Mouse (Mus musculus) heart, postnatal 36 days (tissue): ENCODE results near the gene Usp4. TPM values are rescaled to one million over a fixed set of nuclear protein-coding genes. Genes with fewer than 3 reads are reported as not detected.

Experiments used
- DNase-seq, 2 experiments: peaks; one replicate each; pipeline ENCODE4 v3.0.0; 2021 to 2022
- intact Hi-C: fragments of 180-260 bp; cut with DNase I; formaldehyde crosslinking; loops from one replicate; pipeline ENCODE4 v1.15.1; 2025
- total RNA-seq, 2 experiments: library from RNA; stranded (reverse); gene quantifications; 2 replicates each; pipeline ENCODE4 v1.2.3; 2021

Usp4 gene
- total RNA-seq, 2 experiments from 2014 or later: 69.7 to 74.8 TPM

DNA sequence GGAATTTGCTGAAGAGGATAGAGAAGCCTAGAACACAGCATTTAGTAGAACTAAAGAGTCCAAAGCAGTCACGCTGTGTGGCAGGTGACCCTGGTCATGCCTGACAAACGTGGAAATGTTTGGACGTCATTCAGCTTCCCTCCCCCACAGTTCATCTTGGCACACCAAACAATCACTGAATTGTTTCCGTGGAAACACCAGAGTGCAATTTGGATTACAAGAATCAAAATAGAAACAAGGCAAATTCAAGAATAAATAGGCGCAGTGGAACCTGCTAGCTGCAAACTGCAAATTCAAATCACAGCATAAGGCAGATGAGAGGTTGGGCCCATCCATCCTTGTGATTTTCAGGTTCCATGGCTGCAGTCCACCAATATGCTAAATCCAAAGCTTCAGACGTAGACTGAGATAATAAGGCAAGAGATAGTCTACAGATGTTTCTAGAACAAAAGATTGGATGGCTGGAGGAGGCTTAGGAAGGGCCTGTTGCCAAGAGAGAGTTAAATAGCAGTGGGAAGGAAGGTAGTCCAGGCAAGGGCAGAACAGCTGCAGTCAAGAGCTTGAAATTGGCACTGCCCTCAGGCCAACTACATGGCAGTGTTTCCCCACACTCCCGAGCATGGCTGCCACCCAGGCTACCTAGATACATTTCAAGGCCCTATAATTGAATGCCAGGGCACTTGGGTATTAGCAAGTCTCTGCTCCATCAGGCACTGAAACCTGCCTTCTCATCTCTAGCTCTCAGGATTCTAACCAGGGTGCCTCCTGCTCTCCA, 53.7 kb downstream of the Usp4 start:
- DNase-seq: peak; percentile 34 to 37
- intact Hi-C loops: no loop called here

DNA sequence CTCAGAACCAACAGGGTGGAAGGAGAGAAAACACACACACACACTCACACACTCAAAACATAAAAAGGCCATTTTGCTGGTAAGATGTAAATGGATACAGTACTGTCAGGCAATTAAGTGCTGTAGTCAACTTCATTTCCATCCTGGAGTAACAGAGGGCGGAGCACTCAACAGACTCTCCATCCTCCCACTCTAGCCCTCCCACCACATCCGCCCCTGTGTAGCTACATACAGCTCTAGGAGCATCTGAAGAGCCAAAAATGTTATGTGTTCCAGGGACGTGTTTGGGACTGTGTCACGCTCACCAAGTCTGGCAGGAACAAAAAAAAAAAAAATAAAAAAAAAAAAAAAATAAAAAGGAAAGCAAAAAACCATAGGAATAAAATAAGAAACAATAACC, 55.4 kb downstream of the Usp4 start:
- intact Hi-C loops: no loop called here
- no peak for DNase-seq

GRCm38 (mm10) chr9:108404451-108404850, 56.8 kb downstream of the Usp4 start:
- intact Hi-C loops: no loop called here

DNA sequence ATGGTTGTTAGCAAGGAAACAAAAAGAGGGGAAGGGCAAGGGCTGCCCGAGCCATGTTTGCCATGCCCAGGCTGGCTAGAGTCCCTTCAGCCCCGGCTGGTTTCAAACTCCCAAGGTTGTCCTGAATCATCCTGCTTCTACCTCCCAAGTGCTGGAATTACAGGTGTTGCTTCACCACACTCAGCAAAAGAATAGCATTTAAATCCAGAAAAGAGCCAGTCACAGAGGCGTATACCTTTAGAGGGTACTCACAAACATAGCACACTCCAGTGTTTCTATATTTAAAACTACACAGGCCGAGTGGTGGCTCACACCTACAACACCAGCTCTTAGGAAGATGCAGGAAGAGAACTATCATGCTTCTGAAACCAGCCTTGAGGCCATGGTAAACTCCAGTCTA, 61.9 kb downstream of the Usp4 start:
- intact Hi-C loops: no loop called here
- DNase-seq: no peak

More at GRCm38 (mm10) chr9:108404451-108404850, 56.8 kb downstream of the Usp4 start:
- DNase-seq: no peak

- intact Hi-C loops: no loop called here
- DNase-seq: no peak
Observed at GRCm38 (mm10) chr9:108411381-108411942, 63.8 kb downstream of the Usp4 start.

DNA sequence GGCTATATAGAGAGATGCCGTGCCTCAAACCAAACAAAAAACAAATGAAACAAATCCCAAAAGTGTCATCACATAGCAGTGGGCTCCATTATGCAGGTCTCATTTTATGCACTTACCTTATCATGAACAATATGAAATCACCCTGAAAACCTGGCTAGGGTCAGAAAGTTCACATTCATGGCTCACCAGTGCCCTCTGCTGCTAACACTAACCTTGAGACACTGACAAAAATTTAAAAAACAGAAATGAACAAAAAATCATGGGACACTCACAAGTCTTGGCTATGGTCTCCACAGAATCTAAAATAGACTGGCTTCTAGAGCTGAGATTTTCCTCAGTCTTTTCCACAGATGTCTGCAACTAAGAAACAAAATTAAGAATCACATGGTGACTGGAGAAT, 64.6 kb downstream of the Usp4 start:
- DNase-seq: peak in 1 of 2 experiments; percentile 26
- intact Hi-C loops: no loop called here

DNA sequence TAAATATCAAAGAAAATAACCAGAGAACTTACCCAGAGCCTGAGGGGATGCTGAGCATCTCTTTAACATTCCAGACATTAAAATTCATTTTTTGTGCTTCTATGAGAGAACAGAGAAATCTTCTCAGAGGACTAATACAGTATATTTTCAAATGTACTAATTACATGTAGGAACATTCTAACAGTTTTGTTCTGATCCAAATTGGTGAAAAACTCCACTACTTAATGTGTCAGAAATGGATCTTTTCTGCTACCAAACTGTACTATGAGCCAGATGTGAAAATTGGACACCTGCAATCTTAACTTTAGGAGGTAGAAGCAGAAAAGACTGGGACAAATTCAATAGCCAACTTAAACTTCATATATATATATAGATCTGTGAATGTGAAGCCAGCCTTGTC, 80.7 kb downstream of the Usp4 start, which contains the start of gene Ccdc36:
Gene Ccdc36, minus strand, starts transcription at position 101 of the 400 bp plus-strand sequence.
- intact Hi-C loops: no loop called here
- DNase-seq: no peak

- no peak for DNase-seq
- intact Hi-C loops: loop anchor here (1.0 kb wide), 1 partner anchor 41 kb away; no protein-coding TSS in a partner anchor
Observed at GRCm38 (mm10) chr9:108431431-108432067, 83.9 kb downstream of the Usp4 start.

DNA sequence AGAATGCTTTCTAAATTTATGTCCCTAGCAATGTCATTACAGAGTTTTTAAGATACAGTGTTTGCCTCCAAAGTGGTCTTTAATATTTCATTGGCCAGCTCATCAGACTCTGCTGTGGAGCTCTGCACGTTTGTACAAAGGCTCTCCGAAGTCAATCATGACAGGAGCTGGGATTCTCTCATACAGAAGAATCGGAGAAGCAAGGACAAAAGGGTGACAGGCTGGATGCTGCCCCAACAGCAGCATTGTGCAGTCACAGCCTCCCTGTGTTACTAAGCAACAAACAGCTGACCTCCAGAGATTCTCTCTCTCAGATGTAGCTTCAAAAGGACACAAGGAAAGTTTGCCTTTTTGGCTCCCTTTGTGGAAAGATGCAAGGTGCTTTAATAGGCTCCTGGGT, 88.5 kb downstream of the Usp4 start, which contains the start of gene BC048562:
Gene BC048562, plus strand, starts transcription at position 301 of the 400 bp plus-strand sequence.
- intact Hi-C loops: no loop called here

DNA sequence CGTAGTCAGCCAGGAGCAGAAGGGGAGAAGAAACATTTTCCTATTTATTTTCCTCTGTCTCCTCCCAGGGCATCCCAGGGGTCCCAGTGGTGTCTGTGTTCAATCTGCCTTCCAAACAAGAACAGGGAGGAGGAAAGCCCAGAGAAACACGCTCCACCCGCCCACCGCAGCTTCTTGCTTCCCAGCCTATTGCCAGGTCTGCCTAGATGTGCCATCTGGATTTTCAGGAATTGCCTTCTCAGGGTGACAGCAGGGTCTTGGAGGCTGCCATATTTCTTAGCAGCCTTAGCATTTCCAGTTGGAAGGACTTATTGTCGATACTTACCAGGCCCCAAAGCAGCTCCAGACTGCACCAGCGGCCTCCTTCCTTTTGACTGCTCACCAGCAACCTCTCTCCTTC, 91.5 kb downstream of the Usp4 start:
- DNase-seq: no peak

More for the DNA sequence above, 88.5 kb downstream of the Usp4 start, which contains the start of gene BC048562:
- DNase-seq: no peak

DNA sequence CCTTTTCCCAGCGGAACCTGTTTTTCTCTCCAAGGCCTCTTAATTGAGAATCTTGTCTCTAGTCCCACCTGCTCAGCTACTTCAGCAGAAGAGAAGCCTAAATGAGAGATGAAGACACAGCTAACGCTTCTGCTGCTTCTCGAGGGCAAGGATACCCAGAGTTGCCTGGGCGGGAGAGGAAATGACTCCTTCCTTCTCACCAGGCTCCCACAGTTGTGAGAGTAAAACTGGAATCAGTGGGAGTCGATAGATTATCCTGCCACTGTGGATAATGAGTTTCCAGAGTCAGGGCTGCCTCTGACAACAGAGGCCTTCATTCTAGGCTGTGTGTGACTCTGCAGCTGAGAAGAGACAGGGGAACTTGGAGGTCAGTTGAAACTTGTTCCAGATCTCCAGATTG, 92.8 kb downstream of the Usp4 start:
- no peak for DNase-seq
- intact Hi-C loops: no loop called here

More for the DNA sequence above, 91.5 kb downstream of the Usp4 start:
- intact Hi-C loops: no loop called here

- DNase-seq: no peak
- intact Hi-C loops: no loop called here
Observed at GRCm38 (mm10) chr9:108441236-108441919, 93.7 kb downstream of the Usp4 start.

Other genes with a start within 250 kb of the Usp4 start
- gene Bsn, start 157.5 kb upstream of the Usp4 start, total RNA-seq: under 1 TPM in 1 of 2 experiments, not detected in 1; 0.03 TPM
- gene Dag1, start 83.9 kb upstream of the Usp4 start, total RNA-seq: 100 to 1,000 TPM; 320 to 353 TPM
- 10 to 100 TPM; 21.3 to 21.5 TPM for gene Nicn1, start 57.4 kb upstream of the Usp4 start, total RNA-seq
- gene Amt, start 51.0 kb upstream of the Usp4 start, total RNA-seq: 1 to 10 TPM; 4.0 to 5.2 TPM
- 100 to 1,000 TPM; 237 to 241 TPM for gene Rhoa, start 41.7 kb upstream of the Usp4 start, total RNA-seq
- 10 to 100 TPM; 59.3 to 62.3 TPM for gene Tcta, start 41.7 kb upstream of the Usp4 start, total RNA-seq
- 100 to 1,000 TPM; 103 to 108 TPM for gene Gpx1, start 8.9 kb upstream of the Usp4 start, total RNA-seq
- gene 1700102P08Rik, start 45.0 kb downstream of the Usp4 start, total RNA-seq: under 1 TPM; 0.49 to 0.83 TPM
- not detected for gene Ccdc36, start 80.6 kb downstream of the Usp4 start, total RNA-seq
- not detected for gene BC048562, start 88.6 kb downstream of the Usp4 start, total RNA-seq
- gene Ccdc71, start 112.7 kb downstream of the Usp4 start, total RNA-seq: 10 to 100 TPM; 22.9 to 24.1 TPM
- gene Klhdc8b, start 113.7 kb downstream of the Usp4 start, total RNA-seq: 1 to 10 TPM; 6.8 to 8.9 TPM
- 100 to 1,000 TPM; 344 to 366 TPM for gene Lamb2, start 131.9 kb downstream of the Usp4 start, total RNA-seq
- gene Usp19, start 142.7 kb downstream of the Usp4 start, total RNA-seq: 100 to 1,000 TPM in 1 of 2 experiments, 10 to 100 TPM in 1; 99.1 to 105 TPM
- 10 to 100 TPM; 78.8 to 82.3 TPM for gene Qars, start 159.9 kb downstream of the Usp4 start, total RNA-seq
- 10 to 100 TPM; 60.4 to 60.5 TPM for gene Qrich1, start 169.0 kb downstream of the Usp4 start, total RNA-seq
- 10 to 100 TPM; 48.7 to 52.2 TPM for gene Impdh2, start 212.4 kb downstream of the Usp4 start, total RNA-seq
- gene Ndufaf3, start 219.6 kb downstream of the Usp4 start, total RNA-seq: 10 to 100 TPM; 69.2 to 76.5 TPM
- gene Dalrd3, start 222.0 kb downstream of the Usp4 start, total RNA-seq: 10 to 100 TPM; 21.2 to 24.3 TPM
- gene Wdr6, start 230.9 kb downstream of the Usp4 start, total RNA-seq: 10 to 100 TPM; 12.1 to 19.5 TPM
- gene P4htm, start 249.8 kb downstream of the Usp4 start, total RNA-seq: 10 to 100 TPM; 13.9 to 16.9 TPM